Mouse (Mus musculus) small intestine, adult 2 months (tissue): ENCODE measurements around the gene Pqlc2.

Experiments used
- CTCF ChIP-seq: fragments of 200-500 bp; IDR thresholded peaks from 2 replicates; pipeline ENCODE4 v1.5.1; 2012; ENCODE audit warnings: low read depth, mild to moderate bottlenecking, control low read depth, inconsistent platforms, low read length, moderate library complexity, mixed read lengths; ENCODE audit not compliant: insufficient replicate concordance, insufficient read length; ENCODE audit errors: extremely low read depth
- POLR2A ChIP-seq: fragments of 200-500 bp; IDR thresholded peaks from 2 replicates; pipeline ENCODE4 v1.6.1; 2012; ENCODE audit warnings: low read depth, mild to moderate bottlenecking, control low read depth, inconsistent platforms, low read length, moderate library complexity

GRCm38 (mm10) chr4:139335507-139335906, 25.0 kb upstream of the Pqlc2 start:
- TF ChIP-seq CTCF: no peak
- TF ChIP-seq POLR2A: no peak
